Mouse (Mus musculus) heart, postnatal 4 days (tissue): ENCODE data around the gene Rb1. TPM values are rescaled to one million over a fixed set of nuclear protein-coding genes. Genes with fewer than 3 reads are reported as not detected.

Experiments
- DNase-seq: peaks from one replicate; pipeline ENCODE4 v3.0.0; 2021
- total RNA-seq, 2 experiments: library from RNA; stranded (reverse); gene quantifications; 2 replicates each; pipeline ENCODE4 v1.2.3; 2021

Rb1 gene
- total RNA-seq, 2 experiments from 2014 or later, result 16.9 to 19.2 TPM

- DNase-seq, result no peak
Measured at GRCm38 (mm10) chr14:73201447-73201846, 124.2 kb downstream of the Rb1 start.

- no peak for DNase-seq
Measured at GRCm38 (mm10) chr14:73199058-73199457, 126.6 kb downstream of the Rb1 start.

DNA sequence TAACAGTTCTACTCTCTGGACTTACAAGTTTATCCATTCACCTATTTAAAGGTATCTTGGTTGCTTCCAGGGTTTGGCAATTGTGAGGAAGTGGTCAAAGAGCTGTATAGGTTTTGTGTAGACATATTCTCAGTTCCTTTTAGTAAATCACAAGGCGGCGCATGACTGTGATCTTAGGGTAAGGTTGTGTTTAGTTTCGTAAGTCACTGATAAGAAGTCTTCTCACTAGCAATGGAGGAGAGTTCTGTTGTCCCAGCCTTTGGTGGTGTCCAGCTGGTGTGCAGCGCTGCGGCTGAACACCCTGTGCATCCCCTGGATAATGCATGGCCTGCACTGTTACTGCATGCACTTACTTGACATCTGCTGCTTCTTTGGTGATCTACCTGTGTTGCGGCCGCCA, 138.7 kb downstream of the Rb1 start:
- no peak for DNase-seq

DNA sequence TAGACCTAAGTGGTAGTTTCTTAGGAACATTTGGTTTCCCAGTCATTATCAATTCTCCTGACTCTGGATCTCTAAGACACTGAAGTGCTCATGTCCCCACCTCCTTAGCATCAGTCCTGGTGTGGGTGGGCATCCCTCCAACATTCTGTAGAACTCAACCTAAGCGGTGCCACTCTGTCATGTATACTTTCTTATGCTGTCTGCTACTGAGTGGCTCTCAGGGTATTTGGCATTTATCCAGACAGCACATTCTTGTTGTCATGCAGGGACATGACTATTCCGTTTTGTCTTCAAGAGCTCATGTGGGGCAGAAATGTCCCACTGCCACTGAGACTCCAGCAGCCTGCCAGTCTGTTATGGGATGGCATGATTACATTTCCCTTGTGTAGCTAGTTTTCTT, 144.5 kb downstream of the Rb1 start:
- DNase-seq, result no peak

GRCm38 (mm10) chr14:73180671-73181070, 145.0 kb downstream of the Rb1 start:
- no peak for DNase-seq

DNA sequence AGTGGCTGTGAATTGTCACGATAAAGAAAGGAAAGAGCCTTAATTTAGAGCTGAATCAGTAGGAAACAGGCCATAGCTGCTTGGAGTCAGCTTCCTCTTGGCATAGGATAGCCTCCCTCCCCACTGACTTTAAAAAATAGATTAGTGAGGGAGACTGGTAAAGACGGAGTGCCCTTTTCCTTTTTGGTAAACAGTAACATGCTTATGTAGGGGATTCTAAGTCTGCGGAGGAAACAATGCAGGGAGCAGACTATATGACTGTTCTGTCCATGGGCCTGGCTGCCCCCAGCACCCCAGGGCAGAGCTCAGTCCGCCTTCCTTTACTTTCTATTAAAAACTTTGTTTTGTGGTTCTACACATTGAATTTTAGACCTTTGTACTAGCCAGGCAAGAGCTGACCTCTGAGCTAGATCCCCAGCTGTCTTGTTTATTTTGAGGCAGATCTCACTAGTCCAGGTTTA, 146.4 kb downstream of the Rb1 start:
- DNase-seq, result no peak

DNA sequence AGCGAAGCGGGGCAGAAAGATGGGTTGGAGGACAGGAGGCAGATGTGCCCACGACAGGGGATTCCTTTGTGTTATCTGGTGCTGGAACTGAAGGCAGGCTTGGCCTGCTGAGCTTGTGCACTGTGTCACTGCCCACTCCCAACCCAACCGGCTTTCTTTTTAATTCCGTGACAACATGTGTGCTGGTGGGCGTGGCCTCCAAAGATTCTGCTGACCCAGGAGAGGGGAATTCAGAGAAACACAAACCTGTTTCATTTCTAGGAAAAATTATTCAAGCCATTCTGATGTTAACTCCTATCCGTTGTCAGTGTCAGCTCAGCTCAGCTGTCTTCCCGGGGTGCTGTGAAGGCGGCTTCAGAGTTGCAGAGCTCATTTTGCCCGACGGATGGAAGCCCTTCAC, 147.7 kb downstream of the Rb1 start:
- DNase-seq, result no peak

DNA sequence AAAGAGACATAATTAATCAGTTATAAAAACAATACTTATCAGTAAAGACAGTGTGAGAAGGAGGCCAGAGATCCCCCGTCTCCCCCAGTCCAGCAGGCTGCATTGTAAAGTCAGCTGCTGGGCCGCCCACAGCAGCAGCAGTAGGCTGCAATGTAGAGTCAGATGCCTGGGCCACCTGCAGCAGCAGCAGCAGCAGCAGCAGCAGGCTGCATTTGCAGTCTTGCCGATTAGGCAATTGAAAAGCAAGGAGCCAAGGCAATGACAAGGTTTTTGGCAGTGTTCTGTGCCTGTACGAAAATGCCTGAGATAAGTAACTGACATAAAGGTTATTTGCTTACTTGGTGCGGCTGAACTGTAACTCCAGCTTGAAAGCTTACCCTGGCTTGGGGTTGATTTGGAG, 149.4 kb downstream of the Rb1 start:
- no peak for DNase-seq

GRCm38 (mm10) chr14:73175814-73176213, 149.8 kb downstream of the Rb1 start:
- DNase-seq, result no peak

GRCm38 (mm10) chr14:73175031-73175430, 150.6 kb downstream of the Rb1 start:
- no peak for DNase-seq

- DNase-seq, result no peak
Measured at GRCm38 (mm10) chr14:73174091-73174995, 151.3 kb downstream of the Rb1 start.

DNA sequence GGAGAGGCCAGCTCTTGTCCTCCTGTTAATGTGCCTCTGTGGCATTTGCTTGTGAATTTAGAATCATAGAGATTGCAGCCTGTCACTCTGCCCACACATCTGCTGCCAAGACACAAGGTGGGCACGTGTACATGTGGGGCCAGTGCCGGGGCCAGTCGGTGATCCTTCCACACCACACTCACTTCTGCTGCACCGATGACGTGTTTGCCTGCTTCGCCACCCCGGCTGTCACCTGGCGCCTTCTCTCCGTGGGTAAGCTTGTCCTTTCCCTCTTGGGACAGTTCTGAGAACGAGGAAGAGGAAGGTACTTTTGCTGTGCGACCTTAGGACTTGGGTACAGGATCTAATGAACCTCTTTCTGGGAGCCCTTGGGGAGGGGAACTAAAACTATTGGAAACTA, 152.0 kb downstream of the Rb1 start:
- DNase-seq, result no peak

GRCm38 (mm10) chr14:73172196-73173011, 153.2 kb downstream of the Rb1 start:
- no peak for DNase-seq

DNA sequence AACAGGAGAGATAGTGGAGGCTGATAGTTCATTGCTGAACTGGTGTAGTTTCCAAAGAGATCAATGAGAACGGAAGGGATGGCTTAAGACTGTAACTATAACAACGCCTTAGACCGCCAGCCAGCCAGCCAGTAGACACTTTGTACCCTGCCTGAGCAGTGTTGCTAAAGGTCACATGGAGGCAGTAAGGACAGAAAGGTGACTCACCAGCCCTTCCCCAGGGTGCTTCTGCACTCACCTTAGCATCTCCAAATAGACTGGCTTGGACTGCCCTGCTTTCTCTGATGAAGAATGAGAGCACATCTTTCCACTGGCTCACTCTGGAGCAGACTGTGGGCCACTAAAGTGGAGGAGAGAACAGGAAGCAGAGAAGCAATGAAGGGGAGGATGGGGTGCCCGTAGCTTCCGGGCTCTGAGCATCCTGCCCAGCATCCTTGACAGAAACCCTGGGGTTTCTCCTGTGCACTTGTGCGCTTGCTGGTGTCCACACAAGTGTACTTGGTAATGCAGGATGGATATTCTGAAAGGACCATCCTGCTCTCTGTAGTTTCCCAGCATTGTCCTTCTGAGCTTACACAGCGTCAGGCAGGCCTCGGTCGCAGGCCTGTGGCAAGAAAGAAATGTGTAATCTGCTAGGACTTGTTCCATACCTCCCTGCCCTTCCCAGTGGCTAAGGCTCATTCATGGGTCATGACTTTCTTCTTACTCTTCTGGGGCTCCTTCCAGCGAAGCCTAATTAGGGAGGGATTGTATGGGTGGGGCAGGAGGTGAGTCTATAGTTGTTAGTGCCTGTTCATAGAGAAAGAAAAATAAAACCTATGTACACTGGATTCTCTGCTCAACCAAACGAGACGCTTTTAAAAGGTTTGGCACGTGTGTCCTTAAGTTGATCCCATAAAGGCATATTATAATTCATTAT, 155.4 kb downstream of the Rb1 start:
- DNase-seq, result no peak

DNA sequence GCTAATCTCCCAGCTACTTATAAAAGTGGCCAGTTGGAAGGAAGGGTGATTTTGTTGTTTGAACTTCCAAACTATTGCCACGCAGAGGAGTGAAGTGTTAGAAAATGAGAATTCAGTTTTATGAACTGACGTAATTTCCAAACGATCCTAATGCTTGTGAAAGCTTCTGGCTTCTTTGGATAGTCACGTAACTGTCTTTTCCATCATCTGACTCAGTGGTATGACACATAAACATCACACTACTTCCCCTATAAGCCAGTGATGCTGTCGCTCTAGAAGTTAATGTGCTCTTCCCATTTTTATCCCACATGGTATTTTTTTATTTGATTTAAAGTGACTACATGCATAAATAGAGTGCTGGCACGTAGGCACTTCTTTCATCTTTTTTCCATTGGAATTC, 157.0 kb downstream of the Rb1 start:
- DNase-seq, result no peak

DNA sequence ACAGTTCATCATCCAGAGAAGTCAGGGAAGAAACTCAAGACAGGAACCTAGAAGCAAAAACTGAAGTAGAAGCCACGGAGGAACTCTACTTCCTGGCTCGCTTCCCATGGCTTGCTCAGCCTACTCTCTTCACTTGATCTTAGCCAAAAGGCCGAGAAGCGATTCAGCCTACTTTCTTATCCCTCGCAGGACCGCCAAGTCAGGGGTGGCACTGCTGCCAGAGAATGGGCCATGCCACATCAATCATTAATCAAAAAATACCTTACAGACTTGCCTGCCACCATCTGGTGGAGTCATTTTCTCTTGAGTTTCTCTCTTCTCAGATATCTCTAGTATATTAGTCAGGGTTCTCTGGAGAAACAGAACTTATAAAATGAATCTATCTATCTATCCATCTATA, 160.5 kb downstream of the Rb1 start:
- no peak for DNase-seq

- no peak for DNase-seq
Measured at GRCm38 (mm10) chr14:73163363-73163998, 162.1 kb downstream of the Rb1 start.

GRCm38 (mm10) chr14:73162192-73162800, 163.3 kb downstream of the Rb1 start:
- DNase-seq, result no peak

DNA sequence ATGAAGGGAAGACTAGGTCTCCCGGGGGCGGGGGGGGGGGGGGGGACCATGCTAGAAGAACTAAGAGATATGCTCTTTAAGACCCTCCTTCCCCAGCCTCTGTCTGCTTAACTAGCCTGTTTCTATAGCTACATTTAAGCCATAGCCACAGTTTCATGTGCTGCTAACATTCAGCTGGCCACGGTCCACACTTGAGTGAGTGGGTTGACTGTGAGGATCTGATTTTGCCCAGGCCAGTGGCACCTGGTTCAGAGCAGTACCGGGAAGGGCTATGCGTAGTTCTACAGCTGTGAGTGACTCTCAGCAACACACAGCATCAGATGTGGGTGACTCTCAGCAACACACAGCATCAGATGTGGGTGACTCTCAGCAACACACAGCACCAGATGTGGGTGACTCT, 164.3 kb downstream of the Rb1 start:
- DNase-seq, result no peak

DNA sequence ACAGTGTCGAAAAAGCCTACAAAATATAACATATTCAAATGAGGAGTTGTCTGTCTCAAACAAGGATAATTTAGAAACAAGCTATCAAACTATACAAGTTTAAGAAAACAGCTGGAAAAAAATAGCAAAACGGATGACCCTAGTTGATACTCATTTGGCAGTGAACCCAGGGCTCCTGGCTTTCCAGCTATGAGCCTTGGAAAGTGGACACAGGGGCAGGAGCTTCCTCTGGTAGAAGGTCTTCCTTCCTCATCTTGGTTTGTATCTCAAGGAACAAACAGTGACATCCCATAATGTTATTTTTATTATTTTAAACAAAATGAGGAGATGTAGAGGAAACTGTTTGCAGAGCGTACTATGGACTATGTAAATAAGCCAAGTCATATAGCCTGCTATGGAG, 177.5 kb downstream of the Rb1 start:
- no peak for DNase-seq

DNA sequence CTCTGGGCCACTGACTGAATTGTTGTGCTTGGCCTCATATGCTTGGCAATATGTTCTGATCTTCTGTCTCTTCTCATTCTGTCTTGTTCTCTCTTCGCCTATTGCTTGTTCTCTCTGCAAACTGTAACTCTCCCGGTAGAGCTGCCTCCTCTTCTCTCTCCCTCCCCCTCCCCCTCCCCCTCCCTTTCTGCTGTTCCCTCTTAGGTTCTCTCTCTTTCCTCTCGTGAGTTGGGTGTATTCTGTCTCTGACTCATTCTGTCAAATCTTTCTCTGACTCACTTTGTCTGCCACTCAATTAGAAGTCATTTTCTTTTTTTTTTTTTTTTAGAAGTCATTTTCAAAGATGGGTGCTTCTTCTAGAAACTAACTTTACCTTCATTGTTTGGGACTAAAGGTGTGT, 178.9 kb downstream of the Rb1 start:
- DNase-seq, result no peak

DNA sequence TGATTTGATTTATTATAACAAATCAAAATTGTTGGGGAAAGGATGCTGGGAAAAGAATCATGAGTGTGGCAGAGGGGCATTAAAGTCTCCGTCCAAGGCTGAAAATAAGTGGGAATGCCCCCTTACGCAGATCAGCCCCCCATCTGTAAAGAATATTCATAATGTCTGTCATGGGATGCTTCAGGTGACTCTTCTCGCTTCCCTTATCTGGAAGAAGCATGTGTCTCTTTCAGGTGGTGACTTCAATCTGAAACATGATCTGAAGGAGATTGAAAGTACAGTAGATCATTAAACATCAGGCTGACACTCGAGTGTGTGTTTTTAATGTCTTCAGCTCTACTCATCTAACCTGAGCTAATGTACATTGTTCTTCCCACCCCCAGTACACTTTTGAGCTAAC, 180.1 kb downstream of the Rb1 start:
- no peak for DNase-seq
